Mouse (Mus musculus): ENCODE data around the gene Wipi1. TPM values are rescaled to one million over a fixed set of nuclear protein-coding genes. Genes with fewer than 3 reads are reported as not detected.

The Wipi1 gene
- total RNA-seq, 2 experiments from 2014 or later = 71.1 to 86.4 TPM

- DNase-seq (ENCODE audit: low spot score in 2 of 2) = no peak
These were observed 65.3 kb downstream of the Wipi1 start for GRCm38 (mm10) chr11:109546305-109547001.

DNA sequence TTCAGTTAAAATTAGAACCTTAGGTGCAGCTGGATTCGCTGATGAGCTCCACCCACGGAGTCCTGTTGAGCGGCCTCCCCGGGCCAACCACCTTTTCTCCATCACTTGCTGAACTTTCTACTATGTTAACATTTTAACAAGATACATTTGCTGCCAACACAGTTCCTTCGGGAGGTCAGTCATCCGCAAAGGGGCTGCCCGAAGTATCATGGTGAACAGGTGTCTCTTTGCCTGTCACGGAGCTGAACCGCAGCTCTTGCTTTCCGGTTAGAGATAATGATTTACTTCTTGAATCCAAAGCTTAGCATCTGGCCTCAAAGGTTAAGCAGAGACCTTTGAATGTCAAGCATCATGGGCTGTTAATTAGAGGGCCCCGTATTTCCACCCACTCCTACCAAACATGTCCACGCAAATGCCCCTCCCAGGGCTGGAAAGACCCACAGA lies 66.0 kb downstream of the Wipi1 start:
- DNase-seq (ENCODE audit: low spot score in 2 of 2) = no peak

DNA sequence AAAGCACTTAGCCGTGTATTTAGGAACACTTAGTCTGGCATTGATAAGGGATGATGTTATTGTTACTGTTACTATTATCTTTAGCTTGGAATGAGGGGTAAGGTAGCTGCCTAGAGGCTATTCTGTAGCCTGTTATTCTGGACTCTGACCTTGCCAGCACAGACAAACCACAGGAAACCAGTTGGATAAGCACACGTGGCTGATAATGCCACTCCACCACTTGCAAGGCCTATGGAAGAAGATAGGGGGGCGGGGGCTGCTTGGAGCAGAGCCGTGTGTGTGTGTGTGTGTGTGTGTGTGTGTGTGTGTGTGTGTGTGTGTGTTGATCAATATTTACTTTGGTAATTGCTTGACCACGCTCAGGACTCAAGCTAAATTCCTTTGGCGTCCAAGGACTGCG lies 66.5 kb downstream of the Wipi1 start:
- no peak for DNase-seq (ENCODE audit: low spot score in 2 of 2)

DNA sequence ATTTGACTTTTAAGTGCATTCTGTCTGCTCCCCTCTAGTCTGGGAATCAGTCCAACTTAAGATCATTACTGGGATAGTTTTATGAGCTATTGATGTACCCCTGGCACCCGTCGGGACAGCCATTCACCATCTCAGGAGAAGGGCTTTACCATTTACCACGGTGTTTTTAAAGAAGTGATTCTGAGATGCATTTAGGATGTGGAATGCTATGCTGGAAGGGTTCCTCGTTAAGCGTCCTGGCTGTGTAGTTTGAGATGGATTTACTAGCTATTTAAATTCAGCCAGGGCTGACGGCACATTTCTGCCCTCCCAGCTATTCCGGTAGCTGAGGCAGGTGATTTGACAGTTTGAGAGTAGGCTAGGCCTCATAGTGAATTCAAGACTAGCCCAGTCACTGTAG lies 67.3 kb downstream of the Wipi1 start:
- no peak for DNase-seq (ENCODE audit: low spot score in 2 of 2)

DNA sequence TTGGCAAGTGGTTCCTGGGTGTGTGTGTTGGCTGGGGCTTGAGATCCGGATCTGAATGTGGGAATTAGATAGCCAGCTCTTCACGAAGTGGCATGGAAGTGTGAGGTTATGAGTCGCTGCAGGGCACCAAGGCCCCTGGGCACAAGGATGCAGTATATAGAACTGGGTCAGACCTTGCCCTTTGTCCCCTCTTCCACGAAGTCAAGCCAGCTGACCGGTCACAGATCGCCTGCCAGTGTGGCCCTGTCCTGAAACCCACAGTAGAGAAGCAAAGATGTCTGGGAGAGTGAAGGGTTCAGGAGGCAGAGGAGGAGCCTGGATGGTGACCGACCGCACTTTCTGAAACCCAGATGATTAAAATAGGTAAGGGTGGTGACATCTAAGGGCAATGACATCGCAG lies 68.3 kb downstream of the Wipi1 start:
- no peak for DNase-seq (ENCODE audit: low spot score in 2 of 2)

DNA sequence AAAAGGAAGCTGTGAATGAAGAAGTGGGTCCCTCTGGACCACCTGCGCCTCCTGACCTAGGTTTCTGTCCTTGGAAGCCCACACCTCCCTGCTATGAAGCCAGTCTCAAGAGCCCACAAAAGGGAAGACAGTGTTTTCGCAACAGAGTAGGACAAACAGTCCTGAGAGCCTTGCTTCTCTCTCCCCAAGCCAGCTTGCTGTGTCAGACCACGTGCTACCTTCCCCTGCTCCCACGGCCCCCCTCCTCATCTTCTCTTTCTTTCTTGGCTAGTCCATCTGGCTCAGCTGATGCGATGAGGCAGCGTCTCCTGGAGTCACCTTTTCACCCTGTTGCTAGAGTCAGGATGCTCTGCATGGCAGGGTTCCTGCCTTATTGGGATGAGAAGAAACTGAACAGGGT lies 72.5 kb downstream of the Wipi1 start:
- no peak for DNase-seq (ENCODE audit: low spot score in 2 of 2)

GRCm38 (mm10) chr11:109536939-109537338 lies 74.8 kb downstream of the Wipi1 start:
- no peak for DNase-seq (ENCODE audit: low spot score in 2 of 2)

DNA sequence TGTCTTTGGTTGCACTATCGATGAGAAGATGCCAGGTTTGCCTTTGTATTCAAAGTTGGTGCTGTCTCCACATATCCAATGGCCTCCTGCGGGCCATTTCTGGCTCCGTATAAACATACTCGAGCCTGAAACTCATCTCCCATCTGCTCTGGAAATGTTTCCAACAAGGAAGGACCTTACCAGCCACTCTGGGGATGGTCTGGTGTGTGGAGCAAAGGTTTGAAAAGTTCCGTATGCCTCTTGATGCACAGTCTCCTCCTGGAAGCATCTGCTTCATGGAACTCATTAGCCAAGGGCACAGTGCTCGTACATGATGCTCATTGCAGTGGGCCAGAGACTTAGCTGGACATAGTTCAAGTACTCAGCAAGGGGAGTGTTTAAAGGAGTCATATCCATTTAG lies 75.8 kb downstream of the Wipi1 start:
- DNase-seq (ENCODE audit: low spot score in 2 of 2) = no peak

- DNase-seq (ENCODE audit: low spot score in 2 of 2) = no peak
These were observed 81.7 kb downstream of the Wipi1 start for GRCm38 (mm10) chr11:109530030-109530429.

DNA sequence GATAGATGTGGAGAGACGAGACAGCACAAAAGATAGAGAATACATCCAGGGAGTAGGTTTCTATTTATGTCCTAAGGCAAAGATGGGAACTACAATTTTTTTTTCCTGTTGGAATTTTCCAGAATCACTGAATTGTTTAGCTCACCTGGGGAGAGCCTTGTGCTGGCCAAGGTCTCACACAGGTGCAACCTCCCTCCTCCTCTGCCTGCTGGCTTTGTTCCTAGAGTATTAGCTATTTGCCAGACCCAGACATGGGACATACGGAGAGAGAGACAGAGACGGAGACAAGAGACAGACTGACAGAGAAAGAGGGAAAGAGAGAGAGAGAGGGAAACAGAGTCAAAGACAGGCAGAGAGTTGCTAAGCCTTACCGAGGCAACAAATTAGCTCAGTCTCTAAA lies 86.2 kb downstream of the Wipi1 start:
- DNase-seq (ENCODE audit: low spot score in 2 of 2) = no peak

DNA sequence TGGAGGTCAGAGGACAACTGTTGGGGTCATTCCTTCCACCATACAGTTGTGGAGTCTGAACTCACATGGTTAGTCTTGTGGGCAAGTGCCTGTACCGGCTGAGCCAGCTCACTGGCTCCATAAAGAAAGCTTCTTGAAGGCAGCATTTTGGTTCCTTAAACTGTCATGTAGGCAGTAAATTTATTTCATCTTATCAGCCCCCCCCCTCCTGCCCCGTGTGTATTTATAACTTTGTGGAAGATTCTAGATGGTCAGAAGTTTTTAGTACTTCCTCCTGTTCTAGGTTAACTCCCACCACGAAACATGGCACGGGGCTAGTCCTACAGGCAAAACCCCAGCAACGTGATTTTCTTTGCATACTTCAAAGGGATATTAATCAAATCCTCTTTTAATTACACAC lies 86.9 kb downstream of the Wipi1 start:
- DNase-seq (ENCODE audit: low spot score in 2 of 2) = no peak

Other genes with a start within 250 kb of the Wipi1 start
- gene Gna13, start 249.1 kb downstream of the Wipi1 start, total RNA-seq (2021) = 10 to 100 TPM; 47.3 to 54.5 TPM
- not detected for gene 9930022D16Rik, start 198.1 kb downstream of the Wipi1 start, total RNA-seq (2021)
- gene Amz2, start 186.0 kb downstream of the Wipi1 start, total RNA-seq (2021) = 10 to 100 TPM; 47.4 to 55.9 TPM
- gene Arsg, start 138.6 kb downstream of the Wipi1 start, total RNA-seq (2021) = 10 to 100 TPM; 11.3 to 12.4 TPM
- 10 to 100 TPM; 16.8 to 17.6 TPM for gene Slc16a6, start 138.4 kb downstream of the Wipi1 start, total RNA-seq (2021)
- 100 to 1,000 TPM; 380 to 385 TPM for gene Prkar1a, start 37.4 kb upstream of the Wipi1 start, total RNA-seq (2021)
- 10 to 100 TPM in 1 of 2 experiments, 1 to 10 TPM in 1; 8.5 to 10.1 TPM for gene Fam20a, start 110.3 kb upstream of the Wipi1 start, total RNA-seq (2021)
- not detected for gene 1700012B07Rik, start 216.1 kb upstream of the Wipi1 start, total RNA-seq (2021)

Measured in gastrocnemius, postnatal 4 days (tissue).